Mouse (Mus musculus) heart, embryonic 10.5 days (tissue): ENCODE data around the gene Fat3. TPM values are rescaled to one million over a fixed set of nuclear protein-coding genes. Genes with fewer than 3 reads are reported as not detected.

Experiments
- DNase-seq: peaks from one replicate; pipeline ENCODE4 v3.0.0-alpha.2; 2017; ENCODE audit warnings: low spot score
- H3K27ac ChIP-seq: fragments of 300-500 bp; sonication (generic); 2 replicates; pipeline ENCODE4 v1.5.1; 2016; ENCODE audit warnings: mild to moderate bottlenecking
- H3K27me3 ChIP-seq: fragments of 300-500 bp; sonication (generic); 2 replicates; pipeline ENCODE4 v1.6.1; 2016; ENCODE audit warnings: mild to moderate bottlenecking; ENCODE audit not compliant: poor library complexity, insufficient read depth, severe bottlenecking
- H3K36me3 ChIP-seq: fragments of 300-500 bp; sonication (generic); 2 replicates; pipeline ENCODE4 v1.6.1; 2016; ENCODE audit warnings: mild to moderate bottlenecking, moderate library complexity
- H3K4me1 ChIP-seq: fragments of 300-500 bp; sonication (generic); 2 replicates; pipeline ENCODE4 v1.6.1; 2016; ENCODE audit warnings: mild to moderate bottlenecking
- H3K4me3 ChIP-seq: fragments of 300-500 bp; sonication (generic); 2 replicates; pipeline ENCODE4 v1.5.1; 2016; ENCODE audit warnings: mild to moderate bottlenecking, moderate library complexity
- H3K9me3 ChIP-seq: fragments of 300-500 bp; sonication (generic); 2 replicates; pipeline ENCODE4 v1.6.1; 2016; ENCODE audit warnings: mild to moderate bottlenecking, moderate library complexity
- WGBS: fragments of 180-500 bp; shearing (Covaris S2); methylation state at CpG from one replicate; pipeline ENCODE4 v1.1.7; 2016; 5-methylcytosine and 5-hydroxymethylcytosine counted together
- polyA plus RNA-seq: library from polyadenylated mRNA; unstranded; fragments of >200 nt; fragmentation: Nextera tagmentation; extraction: Ambion mirVana; gene quantifications from 2 replicates; pipeline ENCODE4 v1.2.1, GENCODE M21; 2016

Gene Fat3
- polyA plus RNA-seq, 1 experiment from 2014 or later, result 1.9 TPM

- Histone ChIP-seq H3K36me3 (no peaks in the 10 kb centered on the region), H3K27ac (no peak overlapping the region), H3K9me3 (no peaks in the 10 kb centered on the region), H3K4me3 (no peak overlapping the region), H3K4me1 (no peaks in the 10 kb centered on the region), H3K27me3 (no peaks in the 10 kb centered on the region)
- 76% methylated on average over 1 of the region's 1 CpGs for WGBS
- DNase-seq, result no peak
These were observed 300.1 kb downstream of the Fat3 start for GRCm38 (mm10) chr9:16200948-16201347.

DNA sequence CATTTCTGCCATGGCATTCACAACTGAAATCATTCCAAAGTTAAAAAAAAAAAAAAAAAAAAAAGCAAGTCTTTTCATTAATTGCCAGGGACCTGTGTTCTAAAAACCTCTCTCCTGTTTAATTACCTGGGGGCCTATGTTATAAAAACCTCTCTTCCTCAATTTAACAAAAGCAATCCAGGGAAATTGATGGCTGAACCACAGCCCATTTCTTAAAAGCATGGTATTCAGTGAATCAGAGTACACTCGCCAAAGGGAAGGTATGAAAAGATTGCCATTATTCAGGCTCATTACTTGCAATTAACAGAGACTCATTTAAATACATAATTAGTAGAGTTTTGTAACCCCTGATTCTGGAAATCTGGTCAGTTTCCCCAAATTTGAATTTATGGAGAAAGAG is 314.6 kb downstream of the Fat3 start:
- Histone ChIP-seq H3K27me3 (no peaks in the 10 kb centered on the region), H3K4me1 (no peaks in the 10 kb centered on the region), H3K36me3 (no peaks in the 10 kb centered on the region), H3K9me3 (no peaks in the 10 kb centered on the region), H3K27ac (no peak overlapping the region), H3K4me3 (no peak overlapping the region)
- 80% methylated on average over 1 of the region's 1 CpGs for WGBS
- DNase-seq, result no peak

DNA sequence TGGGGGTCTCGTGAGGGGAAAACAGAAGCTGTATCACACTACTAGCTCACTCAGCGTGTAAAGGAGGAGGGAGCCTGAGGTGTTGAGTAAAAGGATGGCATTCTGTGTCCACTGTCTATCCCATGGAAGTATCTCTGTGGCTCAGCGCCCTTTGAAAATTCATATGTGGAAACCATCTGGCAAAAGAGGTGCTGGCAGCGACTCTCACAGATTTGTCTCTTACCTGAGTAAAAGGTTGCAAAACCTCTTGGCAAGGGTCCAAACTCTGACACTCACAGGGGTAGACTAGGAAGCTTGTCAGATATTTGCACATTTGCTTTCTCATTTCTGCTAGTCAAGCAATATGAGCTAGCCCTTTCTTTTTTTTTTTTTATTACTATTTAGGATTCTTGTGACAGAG is 331.8 kb downstream of the Fat3 start:
- no peak for DNase-seq
- H3K27ac ChIP-seq, result no peak overlapping the region
- WGBS, result 74% methylated on average over 4 of the region's 4 CpGs
- no peaks in the 10 kb centered on the region for H3K36me3 ChIP-seq
- peaks cover 7% of the 10 kb centered on the region; the same call in 1 of the 2 replicates for H3K4me1 ChIP-seq
- no peaks in the 10 kb centered on the region for H3K9me3 ChIP-seq
- no peaks in the 10 kb centered on the region for H3K27me3 ChIP-seq
- no peak overlapping the region for H3K4me3 ChIP-seq

DNA sequence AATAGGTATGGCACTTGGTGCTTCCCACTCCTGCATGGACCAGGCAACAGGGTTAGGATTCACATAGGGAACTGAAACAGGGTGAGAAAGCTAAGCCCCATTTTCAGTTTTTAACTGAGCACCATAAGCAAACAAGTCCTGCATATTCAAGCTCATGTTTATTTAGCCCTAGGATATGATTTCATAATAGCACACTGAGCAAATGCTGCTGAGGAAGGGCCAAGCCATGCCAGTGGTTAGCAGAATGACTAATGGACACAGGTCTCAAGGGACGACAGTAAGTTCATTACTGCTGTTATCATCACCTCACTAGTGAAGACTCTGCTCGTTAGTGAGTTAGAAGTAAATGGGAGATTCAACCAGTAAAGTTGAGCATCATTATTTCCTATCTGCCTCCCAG is 333.0 kb downstream of the Fat3 start:
- no peak overlapping the region for H3K4me3 ChIP-seq

GRCm38 (mm10) chr9:16159366-16159765 is 341.7 kb downstream of the Fat3 start:
- WGBS, result 89% methylated on average over 5 of the region's 5 CpGs

More for the DNA sequence above, 333.0 kb downstream of the Fat3 start:
- Histone ChIP-seq H3K27me3 (no peaks in the 10 kb centered on the region), H3K9me3 (no peaks in the 10 kb centered on the region), H3K36me3 (no peaks in the 10 kb centered on the region), H3K4me1 (peaks cover 7% of the 10 kb centered on the region; the same call in 1 of the 2 replicates), H3K27ac (no peak overlapping the region)
- WGBS, result 65% methylated on average over 2 of the region's 2 CpGs
- DNase-seq, result no peak

GRCm38 (mm10) chr9:16153580-16153930 is 347.5 kb downstream of the Fat3 start:
- H3K36me3 ChIP-seq, result no peaks in the 10 kb centered on the region
- H3K4me1 ChIP-seq, result no peaks in the 10 kb centered on the region; the same call in 1 of the 2 replicates
- H3K27me3 ChIP-seq, result no peaks in the 10 kb centered on the region
- H3K4me3 ChIP-seq, result no peak overlapping the region
- DNase-seq, result no peak
- no peak overlapping the region for H3K27ac ChIP-seq
- H3K9me3 ChIP-seq, result no peaks in the 10 kb centered on the region
- 66% methylated on average over 3 of the region's 3 CpGs for WGBS

More at GRCm38 (mm10) chr9:16159366-16159765, 341.7 kb downstream of the Fat3 start:
- H3K9me3 ChIP-seq, result no peaks in the 10 kb centered on the region
- no peaks in the 10 kb centered on the region for H3K36me3 ChIP-seq
- DNase-seq, result no peak
- H3K4me1 ChIP-seq, result no peaks in the 10 kb centered on the region
- H3K27me3 ChIP-seq, result no peaks in the 10 kb centered on the region
- H3K4me3 ChIP-seq, result no peak overlapping the region
- H3K27ac ChIP-seq, result no peak overlapping the region

DNA sequence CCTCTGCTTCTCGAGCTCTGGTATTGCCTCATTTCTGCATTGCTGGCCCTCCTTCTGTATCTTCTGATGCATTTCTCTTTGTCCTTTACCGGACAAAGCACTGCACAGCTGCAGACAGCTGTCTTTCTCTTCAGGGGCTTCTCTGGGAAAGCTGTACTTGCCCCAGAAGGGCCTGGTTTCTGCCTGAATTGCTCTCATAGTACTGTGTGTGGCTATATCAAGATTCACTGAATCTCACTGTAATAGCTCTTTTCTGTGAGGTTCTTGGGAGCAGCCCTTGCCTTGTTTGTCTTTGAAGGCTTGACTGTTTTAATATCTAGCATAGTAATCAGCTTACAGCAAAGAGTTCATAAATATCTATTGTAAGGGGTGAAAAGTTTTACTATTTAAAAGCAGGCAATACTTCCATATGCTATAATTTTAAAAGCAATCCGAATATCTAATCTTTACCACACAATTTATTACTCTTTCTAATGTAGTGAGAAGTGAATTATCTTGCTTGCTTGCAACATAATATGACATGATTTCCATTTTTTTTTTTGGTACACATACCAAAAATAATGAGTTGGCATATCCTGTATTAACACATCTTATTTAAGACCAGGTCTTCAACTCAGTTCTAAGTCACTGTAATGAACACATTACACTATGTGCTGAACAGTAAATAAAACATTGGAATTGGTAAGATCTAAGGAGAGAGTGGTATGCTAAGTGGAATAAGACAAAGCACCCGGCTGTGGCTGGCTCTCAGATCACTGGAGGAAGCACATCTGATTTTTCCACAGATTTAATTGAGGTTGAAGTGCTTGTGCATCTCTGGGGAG is 348.1 kb downstream of the Fat3 start:
- no peaks in the 10 kb centered on the region; the same call in 1 of the 2 replicates for H3K4me1 ChIP-seq
- H3K4me3 ChIP-seq, result no peak overlapping the region
- H3K36me3 ChIP-seq, result no peaks in the 10 kb centered on the region
- WGBS, result 64% methylated on average over 4 of the region's 4 CpGs
- no peak overlapping the region for H3K27ac ChIP-seq
- DNase-seq, result no peak
- no peaks in the 10 kb centered on the region for H3K9me3 ChIP-seq
- no peaks in the 10 kb centered on the region for H3K27me3 ChIP-seq

DNA sequence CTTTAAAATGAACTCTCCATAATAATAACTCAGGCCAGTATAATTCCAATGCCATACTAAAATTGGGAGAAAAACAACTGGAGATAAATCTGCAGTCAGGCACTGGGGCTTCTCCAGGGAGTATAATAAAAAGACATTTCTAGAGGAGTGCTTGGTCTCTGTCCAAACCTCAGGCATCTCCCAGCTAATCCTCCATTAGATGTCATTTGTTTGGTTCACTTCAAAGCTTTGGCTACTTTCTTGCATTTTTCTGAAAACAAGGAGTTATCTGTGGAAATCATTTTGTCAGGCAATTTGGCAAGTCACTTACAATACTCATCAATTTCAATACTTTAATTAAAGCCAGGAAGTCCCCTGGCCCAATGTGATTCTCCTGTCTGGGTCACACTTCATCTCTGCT is 351.0 kb downstream of the Fat3 start:
- Histone ChIP-seq H3K9me3 (no peaks in the 10 kb centered on the region), H3K27me3 (no peaks in the 10 kb centered on the region), H3K4me1 (no peaks in the 10 kb centered on the region; the same call in 1 of the 2 replicates), H3K36me3 (no peaks in the 10 kb centered on the region), H3K4me3 (no peak overlapping the region), H3K27ac (no peak overlapping the region)
- DNase-seq, result no peak

DNA sequence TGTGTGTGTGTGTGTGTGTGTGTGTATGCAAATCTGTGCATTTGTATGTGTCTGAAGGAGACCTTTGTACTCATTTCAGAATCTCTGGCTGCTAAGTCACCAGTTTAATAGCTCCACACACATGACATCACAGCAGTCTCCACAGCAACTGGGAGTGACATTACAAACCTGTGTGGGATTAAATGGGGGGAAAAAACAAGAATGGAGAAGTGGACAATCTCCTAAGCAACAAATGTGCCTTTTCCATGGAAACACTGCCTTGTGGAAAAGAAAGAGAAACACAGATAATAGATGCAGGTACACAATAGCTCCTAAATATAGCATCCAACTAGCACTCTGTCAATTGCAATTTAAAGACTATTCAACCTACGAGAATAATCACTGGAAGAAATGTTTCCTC is 353.4 kb downstream of the Fat3 start:
- H3K4me3 ChIP-seq, result no peak overlapping the region
- 36% methylated on average over 1 of the region's 1 CpGs for WGBS
- no peaks in the 10 kb centered on the region for H3K9me3 ChIP-seq
- H3K27me3 ChIP-seq, result no peaks in the 10 kb centered on the region
- no peak overlapping the region for H3K27ac ChIP-seq
- H3K4me1 ChIP-seq, result no peaks in the 10 kb centered on the region
- H3K36me3 ChIP-seq, result no peaks in the 10 kb centered on the region
- DNase-seq, result no peak

GRCm38 (mm10) chr9:16144684-16145083 is 356.4 kb downstream of the Fat3 start:
- no peaks in the 10 kb centered on the region for H3K36me3 ChIP-seq
- no peaks in the 10 kb centered on the region for H3K4me1 ChIP-seq
- DNase-seq, result no peak
- H3K27ac ChIP-seq, result no peak overlapping the region
- H3K9me3 ChIP-seq, result no peaks in the 10 kb centered on the region
- H3K4me3 ChIP-seq, result no peak overlapping the region
- no peaks in the 10 kb centered on the region for H3K27me3 ChIP-seq
- WGBS, result 64% methylated on average over 3 of the region's 3 CpGs

DNA sequence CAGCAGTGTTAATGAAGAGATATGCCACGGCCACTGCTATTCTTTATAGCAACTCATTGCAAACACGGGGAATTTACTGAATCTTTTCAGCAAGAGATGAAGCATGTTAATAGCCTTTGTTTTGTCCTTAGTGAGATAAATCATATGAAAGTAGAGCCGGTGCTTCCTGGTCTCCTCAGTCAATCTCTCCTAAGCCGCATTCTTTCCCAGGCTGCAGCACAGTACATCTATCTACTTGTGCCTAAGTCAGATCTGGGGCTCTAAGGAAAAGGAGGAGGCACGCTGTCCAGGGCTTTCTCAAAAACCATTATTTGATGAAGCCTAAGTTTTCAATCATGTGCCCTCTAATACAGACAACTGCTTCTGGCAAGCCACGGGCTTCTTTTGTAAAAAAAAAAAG is 361.8 kb downstream of the Fat3 start:
- Histone ChIP-seq H3K9me3 (no peaks in the 10 kb centered on the region), H3K27me3 (no peaks in the 10 kb centered on the region), H3K4me3 (no peak overlapping the region), H3K27ac (no peak overlapping the region), H3K36me3 (no peaks in the 10 kb centered on the region), H3K4me1 (no peaks in the 10 kb centered on the region)
- DNase-seq, result no peak
- 76% methylated on average over 6 of the region's 6 CpGs for WGBS

GRCm38 (mm10) chr9:16133098-16133497 is 368.0 kb downstream of the Fat3 start:
- no peak for DNase-seq
- Histone ChIP-seq H3K9me3 (no peaks in the 10 kb centered on the region), H3K36me3 (no peaks in the 10 kb centered on the region), H3K4me1 (no peaks in the 10 kb centered on the region), H3K27me3 (no peaks in the 10 kb centered on the region), H3K27ac (no peak overlapping the region), H3K4me3 (no peak overlapping the region)
- 86% methylated on average over 2 of the region's 2 CpGs for WGBS

GRCm38 (mm10) chr9:16132594-16132993 is 368.5 kb downstream of the Fat3 start:
- H3K4me1 ChIP-seq, result no peaks in the 10 kb centered on the region
- H3K27ac ChIP-seq, result no peak overlapping the region
- H3K4me3 ChIP-seq, result no peak overlapping the region
- H3K27me3 ChIP-seq, result no peaks in the 10 kb centered on the region
- DNase-seq, result no peak
- WGBS, result 80% methylated on average over 1 of the region's 1 CpGs
- no peaks in the 10 kb centered on the region for H3K36me3 ChIP-seq
- H3K9me3 ChIP-seq, result no peaks in the 10 kb centered on the region

- Histone ChIP-seq H3K4me3 (no peak overlapping the region), H3K9me3 (no peaks in the 10 kb centered on the region), H3K27me3 (no peaks in the 10 kb centered on the region), H3K4me1 (no peaks in the 10 kb centered on the region), H3K27ac (no peak overlapping the region), H3K36me3 (no peaks in the 10 kb centered on the region)
- DNase-seq, result no peak
- 81% methylated on average over 5 of the region's 5 CpGs for WGBS
These were observed 379.3 kb downstream of the Fat3 start for GRCm38 (mm10) chr9:16121756-16122155.
